Mouse (Mus musculus) spleen, adult 2 months (tissue): ENCODE data around the gene Mctp1. TPM values are rescaled to one million over a fixed set of nuclear protein-coding genes. Genes with fewer than 3 reads are reported as not detected.

Experiments
- DNase-seq, 2 experiments: peaks; one replicate each; pipeline versions ENCODE4 v3.0.0 to v3.0.0-alpha.2; 2012 to 2021; ENCODE audit warnings: low spot score in 2 of 2, low read depth in 1 of 2
- H3K27ac ChIP-seq: fragments of 200-500 bp; 2 replicates; pipeline ENCODE4 v1.5.1; 2012; ENCODE audit warnings: low read length, inconsistent platforms; ENCODE audit not compliant: insufficient read depth
- H3K27me3 ChIP-seq: fragments of 200-500 bp; 2 replicates; pipeline ENCODE4 v1.6.1; 2012; ENCODE audit warnings: mild to moderate bottlenecking, moderate library complexity, low read length, inconsistent platforms; ENCODE audit not compliant: control insufficient read depth, insufficient read depth
- H3K36me3 ChIP-seq: fragments of 200-500 bp; 2 replicates; pipeline ENCODE4 v1.6.1; 2012; ENCODE audit warnings: mild to moderate bottlenecking, low read length, inconsistent platforms; ENCODE audit not compliant: control insufficient read depth, insufficient read depth
- H3K4me1 ChIP-seq: fragments of 200-500 bp; 2 replicates; pipeline ENCODE4 v1.6.1; 2011; ENCODE audit warnings: inconsistent platforms; ENCODE audit not compliant: control insufficient read depth, insufficient read depth, insufficient read length
- H3K4me3 ChIP-seq: fragments of 200-500 bp; 2 replicates; pipeline ENCODE4 v1.5.1; 2011; ENCODE audit warnings: mild to moderate bottlenecking, inconsistent platforms; ENCODE audit not compliant: insufficient read depth, insufficient read length; ENCODE audit errors: extremely low read depth
- CTCF ChIP-seq: fragments of 200-500 bp; IDR thresholded peaks from 2 replicates; pipeline ENCODE4 v1.5.1; 2011; ENCODE audit warnings: mild to moderate bottlenecking, inconsistent platforms; ENCODE audit not compliant: insufficient read depth, insufficient read length, insufficient replicate concordance; ENCODE audit errors: extremely low read depth
- POLR2A ChIP-seq: fragments of 200-500 bp; IDR thresholded peaks from 2 replicates; pipeline ENCODE4 v1.6.1; 2011; ENCODE audit warnings: low read depth, low read length, inconsistent platforms
- WGBS: fragments of 180-500 bp; shearing (Covaris S2); methylation state at CpG from one replicate; pipeline ENCODE4 v1.1.7; 2018; 5-methylcytosine and 5-hydroxymethylcytosine counted together
- polyA plus RNA-seq: library from polyadenylated mRNA; depleted of rRNA; stranded (reverse); fragments of >200 nt; gene quantifications from 2 replicates; pipeline ENCODE4 v1.2.3, GENCODE M21; 2012

Gene Mctp1
- polyA plus RNA-seq, 1 experiment: 0.53 TPM

- Histone ChIP-seq H3K4me1 (no peaks in the 10 kb centered on the region; the same call in 1 of the 2 replicates), H3K4me3 (no peak overlapping the region), H3K27ac (no peak overlapping the region), H3K27me3 (no peaks in the 10 kb centered on the region), H3K36me3 (no peaks in the 10 kb centered on the region)
- DNase-seq: no peak
- WGBS: 34% methylated on average over 2 of the region's 2 CpGs
- TF ChIP-seq CTCF: no peak
Observed at GRCm38 (mm10) chr13:76809802-76810201, 425.5 kb downstream of the Mctp1 start.

- Histone ChIP-seq H3K27ac (no peak overlapping the region), H3K4me3 (no peak overlapping the region), H3K27me3 (no peaks in the 10 kb centered on the region), H3K36me3 (no peaks in the 10 kb centered on the region), H3K4me1 (no peaks in the 10 kb centered on the region; the same call in 1 of the 2 replicates)
- WGBS: 62% methylated on average over 7 of the region's 7 CpGs
- no peak for TF ChIP-seq POLR2A
- no peak for TF ChIP-seq CTCF
- DNase-seq: no peak
Observed at GRCm38 (mm10) chr13:76810496-76810939, 426.2 kb downstream of the Mctp1 start.

GRCm38 (mm10) chr13:76823083-76823482 lies 438.7 kb downstream of the Mctp1 start:
- Histone ChIP-seq H3K36me3 (no peaks in the 10 kb centered on the region), H3K4me3 (no peak overlapping the region), H3K4me1 (no peaks in the 10 kb centered on the region), H3K27me3 (no peaks in the 10 kb centered on the region), H3K27ac (no peak overlapping the region)
- no peak for DNase-seq
- no peak for TF ChIP-seq POLR2A
- TF ChIP-seq CTCF: no peak
- 77% methylated on average over 3 of the region's 3 CpGs for WGBS

- no peaks in the 10 kb centered on the region for H3K36me3 ChIP-seq
- DNase-seq: no peak
- no peak overlapping the region for H3K4me3 ChIP-seq
- TF ChIP-seq POLR2A: no peak
- TF ChIP-seq CTCF: no peak
- 92% methylated on average over 10 of the region's 10 CpGs for WGBS
- no peaks in the 10 kb centered on the region for H3K27me3 ChIP-seq
- H3K27ac ChIP-seq: no peak overlapping the region
- H3K4me1 ChIP-seq: no peaks in the 10 kb centered on the region
Observed at GRCm38 (mm10) chr13:76824932-76825694, 440.8 kb downstream of the Mctp1 start.

GRCm38 (mm10) chr13:76827738-76828137 lies 443.4 kb downstream of the Mctp1 start:
- H3K27ac ChIP-seq: no peak overlapping the region
- H3K27me3 ChIP-seq: no peaks in the 10 kb centered on the region
- no peaks in the 10 kb centered on the region for H3K36me3 ChIP-seq
- no peaks in the 10 kb centered on the region for H3K4me1 ChIP-seq
- no peak for DNase-seq
- 86% methylated on average over 3 of the region's 3 CpGs for WGBS
- no peak overlapping the region for H3K4me3 ChIP-seq
- TF ChIP-seq CTCF (no peak), POLR2A (no peak)

- H3K4me1 ChIP-seq: no peaks in the 10 kb centered on the region
- no peak for DNase-seq
- no peak overlapping the region for H3K4me3 ChIP-seq
- WGBS: 58% methylated on average over 3 of the region's 3 CpGs
- no peaks in the 10 kb centered on the region for H3K36me3 ChIP-seq
- TF ChIP-seq CTCF (no peak), POLR2A (no peak)
- H3K27ac ChIP-seq: no peak overlapping the region
- no peaks in the 10 kb centered on the region for H3K27me3 ChIP-seq
Observed at GRCm38 (mm10) chr13:76838031-76838430, 453.7 kb downstream of the Mctp1 start.

GRCm38 (mm10) chr13:76840712-76841111 lies 456.4 kb downstream of the Mctp1 start:
- Histone ChIP-seq H3K4me3 (no peak overlapping the region), H3K36me3 (no peaks in the 10 kb centered on the region), H3K27ac (no peak overlapping the region), H3K4me1 (no peaks in the 10 kb centered on the region), H3K27me3 (no peaks in the 10 kb centered on the region)
- DNase-seq: no peak
- WGBS: 77% methylated on average over 5 of the region's 5 CpGs
- no peak for TF ChIP-seq CTCF
- no peak for TF ChIP-seq POLR2A
